Mouse (Mus musculus) liver, adult 10 weeks (tissue): ENCODE data around the gene Pde6c. TPM values are rescaled to one million over a fixed set of nuclear protein-coding genes. Genes with fewer than 3 reads are reported as not detected.

Source experiments
- polyA plus RNA-seq: library from polyadenylated mRNA; stranded (reverse); fragments of 350-450 nt; fragmentation: Illumina TruSeq; extraction: RNeasy Lipid Tissue Mini Kit (QIAGEN cat#74804); gene quantifications from one replicate; pipeline ENCODE4 v1.2.3, GENCODE M21; 2014; ENCODE audit warnings: low read depth, low replicate concordance

The Pde6c gene
- 0.48 TPM for polyA plus RNA-seq

GRCm38 (mm10) chr19:38132481-38132880 is at the start of gene Pde6c:
Pde6c (plus strand) TSS chr19:38132781.

GRCm38 (mm10) chr19:38096858-38097758 is 35.5 kb upstream of the Pde6c start, which contains the start of gene Ffar4:
Ffar4 (plus strand) TSS chr19:38097071.

GRCm38 (mm10) chr19:38125219-38125610 is 7.4 kb upstream of the Pde6c start, which contains the start of gene Rbp4:
Rbp4 (minus strand) TSS chr19:38125281.

GRCm38 (mm10) chr19:38223905-38224684 is 91.5 kb downstream of the Pde6c start, which contains the start of gene Fra10ac1:
Fra10ac1 (minus strand) TSS chr19:38224156.

Other genes with a start within 250 kb of the Pde6c start
- 1.8 TPM for gene Myof, start 89.2 kb upstream of the Pde6c start, polyA plus RNA-seq
- not detected for gene Cep55, start 77.8 kb upstream of the Pde6c start, polyA plus RNA-seq
- 0.37 TPM for gene Ffar4, start 35.7 kb upstream of the Pde6c start, polyA plus RNA-seq
- gene Rbp4, start 7.5 kb upstream of the Pde6c start, polyA plus RNA-seq: 4,133 TPM
- 42.4 TPM for gene Fra10ac1, start 91.4 kb downstream of the Pde6c start, polyA plus RNA-seq
- gene Lgi1, start 131.8 kb downstream of the Pde6c start, polyA plus RNA-seq: not detected